Mouse (Mus musculus) MEL (cell line): ENCODE data around the gene Olfr372. TPM values are rescaled to one million over a fixed set of nuclear protein-coding genes. Genes with fewer than 3 reads are reported as not detected.
"Not testable (repeated sequence)": the region's sequence is repeated elsewhere in the genome, so short reads cannot be mapped to it uniquely, and the experiment has no call there.

ENCODE experiments used
- DNase-seq: peaks from one replicate; pipeline ENCODE4 v3.0.0; 2011; ENCODE audit warnings: low read depth, low spot score
- H3K27ac ChIP-seq: 2 replicates; pipeline ENCODE4 v1.5.1; 2012; ENCODE audit warnings: low read depth, mild to moderate bottlenecking, control low read depth, low read length, moderate library complexity; ENCODE audit not compliant: control insufficient read depth
- H3K27me3 ChIP-seq, 2 experiments: fragments of 150-350 bp in 1 of 2; sonication (generic) in 1 of 2; 2 replicates each; pipeline ENCODE4 v1.6.1; 2012; ENCODE audit warnings: low read length in 2 of 2, mild to moderate bottlenecking in 2 of 2, improper control_type of control experiment in 1 of 2, moderate library complexity in 1 of 2; ENCODE audit not compliant: insufficient read depth in 2 of 2, control insufficient read depth in 1 of 2
- H3K36me3 ChIP-seq, 2 experiments: 2 replicates each; pipeline ENCODE4 v1.6.1; 2012 to 2014; ENCODE audit warnings: low read length in 2 of 2, improper control_type of control experiment in 1 of 2, inconsistent platforms in 1 of 2, mild to moderate bottlenecking in 1 of 2; ENCODE audit not compliant: insufficient read depth in 2 of 2, control insufficient read depth in 1 of 2
- H3K4me1 ChIP-seq, 2 experiments: fragments of 150-350 bp in 1 of 2; sonication (generic) in 1 of 2; 2 replicates each; pipeline ENCODE4 v1.6.1; 2012; ENCODE audit warnings: low read length in 2 of 2, improper control_type of control experiment in 1 of 2, mild to moderate bottlenecking in 1 of 2; ENCODE audit not compliant: insufficient read depth in 2 of 2, control insufficient read depth in 1 of 2
- H3K4me3 ChIP-seq, 2 experiments: fragments of 150-350 bp in 1 of 2; sonication (generic) in 1 of 2; 2 replicates each; pipeline ENCODE4 v1.5.1; 2012; ENCODE audit warnings: low read depth in 2 of 2, low read length in 2 of 2, mild to moderate bottlenecking in 2 of 2, moderate library complexity in 2 of 2, control low read depth in 1 of 2, improper control_type of control experiment in 1 of 2; ENCODE audit not compliant: control insufficient read depth in 1 of 2, insufficient read depth in 1 of 2
- H3K79me2 ChIP-seq: 2 replicates; pipeline ENCODE4 v1.6.1; 2012; ENCODE audit warnings: mild to moderate bottlenecking, low read length, moderate library complexity; ENCODE audit not compliant: control insufficient read depth, poor library complexity, insufficient read depth
- H3K9ac ChIP-seq: 2 replicates; pipeline ENCODE4 v1.6.1; 2012; ENCODE audit warnings: low read depth, mild to moderate bottlenecking, control low read depth, low read length, moderate library complexity; ENCODE audit not compliant: control insufficient read depth, poor library complexity, severe bottlenecking
- H3K9me3 ChIP-seq: fragments of 150-350 bp; sonication (generic); replicated peaks from 2 replicates; pipeline ENCODE4 v1.6.1; 2012; ENCODE audit warnings: mild to moderate bottlenecking, low read length, improper control_type of control experiment, moderate library complexity; ENCODE audit not compliant: insufficient read depth
- CHD1 ChIP-seq: IDR thresholded peaks from 2 replicates; pipeline ENCODE4 v1.6.1; 2012; ENCODE audit warnings: low read depth, mild to moderate bottlenecking, inconsistent platforms, low read length, improper control_type of control experiment
- CTCF ChIP-seq, 3 experiments: IDR thresholded peaks in 2 of 3; conservative IDR thresholded peaks in 1 of 3; 2 replicates each; pipeline ENCODE4 v1.5.1; 2011 to 2012; ENCODE audit warnings: low read length in 3 of 3, low read depth in 2 of 3, mild to moderate bottlenecking in 2 of 3, improper control_type of control experiment in 1 of 3, inconsistent platforms in 1 of 3, mixed read lengths in 1 of 3, moderate library complexity in 1 of 3; ENCODE audit not compliant: control insufficient read depth in 1 of 3, insufficient read depth in 1 of 3, poor library complexity in 1 of 3, severe bottlenecking in 1 of 3
- ETS1 ChIP-seq: IDR thresholded peaks from 2 replicates; pipeline ENCODE4 v1.6.1; 2012; ENCODE audit warnings: low read depth, mild to moderate bottlenecking, inconsistent platforms, low read length, improper control_type of control experiment, moderate library complexity
- GABPA ChIP-seq: IDR thresholded peaks from 2 replicates; pipeline ENCODE4 v1.6.1; 2012; ENCODE audit warnings: low read depth, mild to moderate bottlenecking, inconsistent platforms, low read length, improper control_type of control experiment, moderate library complexity
- HCFC1 ChIP-seq: IDR thresholded peaks from 2 replicates; pipeline ENCODE4 v1.6.1; 2012; ENCODE audit warnings: low read depth, mild to moderate bottlenecking, inconsistent platforms, low read length, improper control_type of control experiment, moderate library complexity
- MAFK ChIP-seq: IDR thresholded peaks from 2 replicates; pipeline ENCODE4 v1.6.1; 2011; ENCODE audit warnings: low read depth, mild to moderate bottlenecking, low read length, improper control_type of control experiment, borderline replicate concordance
- MAX ChIP-seq: IDR thresholded peaks from 2 replicates; pipeline ENCODE4 v1.6.1; 2011; ENCODE audit warnings: low read length, improper control_type of control experiment
- RAD21 ChIP-seq: IDR thresholded peaks from 2 replicates; pipeline ENCODE4 v1.6.1; 2011; ENCODE audit warnings: mild to moderate bottlenecking, low read depth, low read length, improper control_type of control experiment
- RCOR1 ChIP-seq: IDR thresholded peaks from 2 replicates; pipeline ENCODE4 v1.6.1; 2012; ENCODE audit warnings: low read depth, mild to moderate bottlenecking, inconsistent platforms, low read length, improper control_type of control experiment
- SMC3 ChIP-seq: IDR thresholded peaks from 2 replicates; pipeline ENCODE4 v1.6.1; 2011; ENCODE audit warnings: low read depth, low read length, improper control_type of control experiment
- ZC3H11A ChIP-seq: IDR thresholded peaks from 2 replicates; pipeline ENCODE4 v1.6.1; 2012; ENCODE audit warnings: low read depth, mild to moderate bottlenecking, inconsistent platforms, low read length, improper control_type of control experiment
- polyA plus RNA-seq, 2 experiments: library from polyadenylated mRNA; stranded (reverse) in 1 of 2; unstranded in 1 of 2; fragments of >175 nt in 1 of 2; fragments of >200 nt in 1 of 2; gene quantifications; 2 replicates each; pipeline versions ENCODE4 v1.2.1 to v1.2.4; 2012; ENCODE audit warnings: low replicate concordance in 2 of 2, low read depth in 1 of 2; ENCODE audit not compliant: insufficient read length in 2 of 2, insufficient read depth in 1 of 2, missing spikeins in 1 of 2
- total RNA-seq: library from RNA; depleted of rRNA; stranded (reverse); fragments of 300-350 nt; gene quantifications from 2 replicates; pipeline ENCODE4 v1.2.3, GENCODE M21; 2012

Gene Olfr372
- total and polyA plus RNA-seq, 3 experiments, result 0.01 to 0.04 TPM; not detected in 1

DNA sequence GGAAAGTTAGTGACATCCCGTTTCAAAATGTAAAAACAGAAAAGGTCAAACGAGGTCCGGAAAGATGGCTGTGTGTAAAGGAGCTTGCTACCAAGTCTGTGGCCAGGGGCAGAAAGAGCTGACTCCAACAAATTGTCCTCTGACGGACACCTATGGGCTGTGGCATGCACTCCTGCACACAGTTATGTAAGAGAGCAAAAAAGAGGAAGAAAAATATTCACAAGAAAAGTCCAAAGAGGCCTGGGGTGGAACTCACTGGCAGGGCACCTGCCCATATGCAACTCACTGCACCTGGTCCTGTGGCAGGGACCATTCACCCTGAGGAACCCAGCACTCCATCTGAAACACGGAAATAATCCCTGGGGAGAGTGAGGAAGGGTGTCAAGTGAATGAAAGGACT is 43.7 kb downstream of the Olfr372 start:
- TF ChIP-seq HCFC1 (no peak), RCOR1 (no peak), ETS1 (no peak), MAX (no peak), GABPA (no peak), MAFK (no peak), CHD1 (no peak)
- no peak for DNase-seq
- Histone ChIP-seq H3K36me3 (no peaks in the 10 kb centered on the region), H3K27me3 (no peaks in the 10 kb centered on the region), H3K4me3 (no peak overlapping the region), H3K79me2 (no peaks in the 10 kb centered on the region), H3K9ac (no peak overlapping the region), H3K9me3 (no peaks in the 10 kb centered on the region), H3K27ac (no peak overlapping the region), H3K4me1 (no peaks in the 10 kb centered on the region)

DNA sequence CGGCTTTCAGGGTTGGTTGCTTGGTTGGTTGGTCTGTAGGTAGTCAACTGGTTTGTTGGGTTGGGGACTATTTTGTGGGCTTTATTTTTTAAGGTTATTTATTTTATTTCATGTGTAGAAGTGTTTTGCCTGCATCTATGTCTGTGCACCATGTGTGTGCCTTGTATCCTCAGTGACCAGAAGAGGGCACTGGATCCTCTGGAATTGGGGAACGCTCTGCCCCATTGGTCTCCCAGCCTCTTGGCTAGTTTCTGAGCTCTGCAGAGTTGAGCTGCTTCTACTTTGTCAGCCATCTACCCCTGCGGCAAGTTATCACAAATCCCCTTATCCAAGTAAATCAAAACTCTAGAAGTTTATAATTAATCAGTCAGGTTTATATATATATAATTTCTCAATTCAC is 46.6 kb downstream of the Olfr372 start:
- TF ChIP-seq CTCF (IDR thresholded peaks at IDR 0.05 in 2 of 3, conservative IDR thresholded peaks at IDR 0.05 in 1 of 3; ENCODE audit: control insufficient read depth in 1 of 3, insufficient read depth in 1 of 3, low read depth in 2 of 3, low read length in 3 of 3, poor library complexity in 1 of 3, severe bottlenecking in 1 of 3) (peak in 2 of 3 experiments; percentile 18 to 27; a peak in 3 of 6 replicates), ZC3H11A (peak; percentile 14; the same call in 1 of the 2 replicates), SMC3 (peak; percentile 26; the same call in 1 of the 2 replicates), RAD21 (peak; percentile 34)
- H3K27me3 ChIP-seq, DNase-seq, H3K9ac ChIP-seq, H3K4me1 ChIP-seq, H3K9me3 ChIP-seq, H3K4me3 ChIP-seq, H3K79me2 ChIP-seq, H3K27ac ChIP-seq, H3K36me3 ChIP-seq: not testable (repeated sequence)

DNA sequence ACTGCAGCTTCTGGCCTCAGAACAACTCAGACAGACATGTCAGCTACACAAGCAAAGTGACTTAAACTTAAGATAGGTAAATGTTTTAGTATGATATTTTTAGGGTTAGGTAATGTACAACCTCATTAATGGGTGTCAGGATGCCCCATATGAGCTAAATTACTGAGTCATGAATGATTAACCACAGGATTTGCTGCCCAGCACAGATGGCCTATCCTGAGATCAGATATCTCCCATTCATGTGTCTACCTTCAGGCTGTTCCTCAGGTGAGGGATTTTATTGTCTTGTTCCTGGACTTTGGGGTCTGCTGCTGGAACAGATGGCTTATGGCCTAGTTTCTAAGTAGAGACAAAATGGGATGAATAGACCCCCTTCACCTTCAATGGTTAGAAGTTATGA is 55.7 kb downstream of the Olfr372 start:
- H3K27me3 ChIP-seq, H3K9me3 ChIP-seq, H3K4me3 ChIP-seq, H3K36me3 ChIP-seq, H3K9ac ChIP-seq, DNase-seq, H3K4me1 ChIP-seq, H3K27ac ChIP-seq, H3K79me2 ChIP-seq: not testable (repeated sequence)

GRCm38 (mm10) chr8:72099377-72100103 is 58.5 kb downstream of the Olfr372 start:
- not testable (repeated sequence) for H3K9me3 ChIP-seq, H3K9ac ChIP-seq, H3K4me3 ChIP-seq, H3K79me2 ChIP-seq, H3K36me3 ChIP-seq, H3K27ac ChIP-seq, H3K27me3 ChIP-seq, H3K4me1 ChIP-seq
- peak; percentile 73 for DNase-seq
